Mouse (Mus musculus) liver, postnatal 0 days (tissue): ENCODE measurements around the gene Usp6nl.

Source experiments
- CTCF ChIP-seq: sonication (generic); IDR thresholded peaks from 2 replicates; pipeline ENCODE4 v1.5.1; 2016; ENCODE audit warnings: antibody characterized with exemption, low read depth
- EP300 ChIP-seq: IDR thresholded peaks from 2 replicates; pipeline ENCODE4 v1.6.1; 2016; ENCODE audit warnings: antibody characterized with exemption, low read depth, mild to moderate bottlenecking

DNA sequence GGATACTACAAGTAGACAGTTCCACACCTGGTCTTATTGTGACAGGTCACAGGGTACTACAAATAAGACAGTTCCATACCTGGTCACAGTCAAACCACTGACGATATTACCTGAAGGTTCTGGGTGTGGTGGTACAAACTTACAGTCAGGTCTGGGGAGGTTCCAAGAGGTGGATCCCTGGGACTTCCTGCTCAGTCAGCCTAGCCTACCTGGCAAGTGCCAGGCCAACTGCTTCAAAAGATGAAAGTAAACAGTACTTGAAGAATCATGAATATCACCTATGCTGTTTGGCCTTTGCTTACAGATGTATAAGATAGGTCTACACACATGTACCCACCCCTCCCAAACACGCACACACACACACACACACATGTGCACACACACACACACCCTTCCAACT is 91.3 kb downstream of the Usp6nl start:
- TF ChIP-seq CTCF: no peak
- TF ChIP-seq EP300: no peak
